Mouse (Mus musculus): ENCODE results near the gene Slc5a3. TPM values are rescaled to one million over a fixed set of nuclear protein-coding genes. Genes with fewer than 3 reads are reported as not detected.
A peak's percentile ranks its signal among the peaks of the same experiment; 100 is the strongest.

The Slc5a3 gene
- total RNA-seq (2022), result 1 to 10 TPM; 1.2 to 3.2 (median 2.4) TPM

GRCm38 (mm10) chr16:92057852-92058643 is at the start of gene Slc5a3, which contains the start of the genes Mrps6 and Gm49711:
Gene Slc5a3 (plus strand): TSS chr16:92058322.
Gene Mrps6 (plus strand): TSS chr16:92058270.
Gene Gm49711 (plus strand): TSS chr16:92058316.
- peak; percentile 76 for DNase-seq (ENCODE audit: low spot score in 2 of 2)

GRCm38 (mm10) chr16:92009586-92009985 is 48.5 kb upstream of the Slc5a3 start:
- no peak for DNase-seq (ENCODE audit: low spot score in 2 of 2)

- no peak for DNase-seq (ENCODE audit: low spot score in 2 of 2)
Observed at GRCm38 (mm10) chr16:92016792-92017191, 41.3 kb upstream of the Slc5a3 start.

GRCm38 (mm10) chr16:92019141-92020118 is 38.7 kb upstream of the Slc5a3 start:
- no peak for DNase-seq (ENCODE audit: low spot score in 2 of 2)

GRCm38 (mm10) chr16:92021656-92022400 is 36.3 kb upstream of the Slc5a3 start:
- no peak for DNase-seq (ENCODE audit: low spot score in 2 of 2)

GRCm38 (mm10) chr16:92022494-92023283 is 35.4 kb upstream of the Slc5a3 start:
- no peak for DNase-seq (ENCODE audit: low spot score in 2 of 2)

GRCm38 (mm10) chr16:92033286-92033685 is 24.8 kb upstream of the Slc5a3 start:
- DNase-seq (ENCODE audit: low spot score in 2 of 2), result no peak

GRCm38 (mm10) chr16:92034676-92035075 is 23.4 kb upstream of the Slc5a3 start:
- DNase-seq (ENCODE audit: low spot score in 2 of 2), result no peak

- no peak for DNase-seq (ENCODE audit: low spot score in 2 of 2)
Observed at GRCm38 (mm10) chr16:92036701-92037100, 21.4 kb upstream of the Slc5a3 start.

GRCm38 (mm10) chr16:92037891-92038607 is 20.1 kb upstream of the Slc5a3 start:
- no peak for DNase-seq (ENCODE audit: low spot score in 2 of 2)

GRCm38 (mm10) chr16:92039421-92039820 is 18.7 kb upstream of the Slc5a3 start:
- no peak for DNase-seq (ENCODE audit: low spot score in 2 of 2)

- no peak for DNase-seq (ENCODE audit: low spot score in 2 of 2)
Observed at GRCm38 (mm10) chr16:92039966-92040365, 18.2 kb upstream of the Slc5a3 start.

GRCm38 (mm10) chr16:92051777-92052310 is 6.3 kb upstream of the Slc5a3 start:
- no peak for DNase-seq (ENCODE audit: low spot score in 2 of 2)

- no peak for DNase-seq (ENCODE audit: low spot score in 2 of 2)
Observed at GRCm38 (mm10) chr16:92052569-92052968, 5.6 kb upstream of the Slc5a3 start.

- DNase-seq (ENCODE audit: low spot score in 2 of 2), result no peak
Observed at GRCm38 (mm10) chr16:92056711-92057110, 1.4 kb upstream of the Slc5a3 start.

- no peak for DNase-seq (ENCODE audit: low spot score in 2 of 2)
Observed at GRCm38 (mm10) chr16:92057456-92057851, 668 bp upstream of the Slc5a3 start.

- DNase-seq (ENCODE audit: low spot score in 2 of 2), result no peak
Observed at GRCm38 (mm10) chr16:92058644-92059620, 810 bp downstream of the Slc5a3 start.

GRCm38 (mm10) chr16:92060213-92060612 is 2.1 kb downstream of the Slc5a3 start:
- DNase-seq (ENCODE audit: low spot score in 2 of 2), result no peak

All from gastrocnemius, adult 8-10 months (tissue).